Mouse (Mus musculus) layer of hippocampus, adult 8-10 months (tissue): ENCODE measurements at regions not wholly inside any gene's neighbourhood (a gene's known extent, or its start where the extent isn't known, plus 50 kb on each side); places are given as distances from the start of the nearest gene placed in this dataset.

Experiments used
- DNase-seq, 2 experiments: peaks; one replicate each; pipeline ENCODE4 v3.0.0; 2022; ENCODE audit warnings: low spot score in 2 of 2

- no peak for DNase-seq
These were observed 439.8 kb upstream of the Fam84a start for GRCm38 (mm10) chr12:14591631-14592030.

GRCm38 (mm10) chr12:14574258-14574657, 422.4 kb upstream of the Fam84a start:
- DNase-seq, result no peak

- DNase-seq, result no peak
These were observed 413.1 kb upstream of the Fam84a start for GRCm38 (mm10) chr12:14564951-14565350.

GRCm38 (mm10) chr12:14552121-14552520, 400.3 kb upstream of the Fam84a start:
- DNase-seq, result no peak

- no peak for DNase-seq
These were observed 397.4 kb upstream of the Fam84a start for GRCm38 (mm10) chr12:14549271-14549670.

- no peak for DNase-seq
These were observed 369.9 kb upstream of the Fam84a start for GRCm38 (mm10) chr12:14521773-14522172.

- DNase-seq, result peak; percentile 4 to 6
These were observed 363.7 kb upstream of the Fam84a start for GRCm38 (mm10) chr12:14515588-14515987.
